Mouse (Mus musculus): Measurements from ENCODE around the gene Arhgap10.

- no peak for TF ChIP-seq GATA1 (IDR thresholded peaks at IDR 0.05; ENCODE audit: borderline replicate concordance, low read length)
- no peak for TF ChIP-seq FLI1 (IDR thresholded peaks at IDR 0.05; ENCODE audit: low read length)
Measured at GRCm38 (mm10) chr8:77241381-77241780, 276.4 kb downstream of the Arhgap10 start.

All from megakaryocyte, embryonic 14.5 days (primary cell).